Mouse (Mus musculus) CH12.LX (cell line): ENCODE measurements at regions not wholly inside any gene's neighbourhood (a gene's known extent, or its start where the extent isn't known, plus 50 kb on each side); places are given as distances from the start of the nearest gene placed in this dataset.

ENCODE experiments used
- DNase-seq: peaks from one replicate; pipeline ENCODE4 v3.0.0-alpha.2; 2013; ENCODE audit errors: extremely low read depth
- H3K27ac ChIP-seq: 2 replicates; pipeline ENCODE4 v1.5.1; 2012; ENCODE audit warnings: low read depth, mild to moderate bottlenecking, control low read depth, moderate library complexity; ENCODE audit not compliant: insufficient read depth
- H3K27me3 ChIP-seq: replicated peaks from 2 replicates; pipeline ENCODE3; 2012; ENCODE audit warnings: inconsistent platforms
- H3K36me3 ChIP-seq, 2 experiments: replicated peaks in 1 of 2; 2 replicates each; pipeline versions ENCODE3 to v1.6.1; 2012; ENCODE audit warnings: inconsistent platforms in 1 of 2, low read length in 1 of 2, mild to moderate bottlenecking in 1 of 2, mixed read lengths in 1 of 2, moderate library complexity in 1 of 2; ENCODE audit not compliant: control insufficient read depth in 1 of 2, insufficient read depth in 1 of 2
- H3K4me1 ChIP-seq, 2 experiments: 2 replicates each; pipeline ENCODE4 v1.6.1; 2012; ENCODE audit warnings: inconsistent platforms in 1 of 2, moderate library complexity in 1 of 2; ENCODE audit not compliant: insufficient read depth in 2 of 2, control insufficient read depth in 1 of 2
- H3K4me2 ChIP-seq: 2 replicates; pipeline ENCODE4 v1.6.1; 2012; ENCODE audit warnings: low read depth, mild to moderate bottlenecking, control low read depth; ENCODE audit not compliant: poor library complexity, insufficient read depth, severe bottlenecking
- H3K4me3 ChIP-seq, 3 experiments: fragments of 150-350 bp in 1 of 3; sonication (generic) in 1 of 3; replicated peaks in 1 of 3; 2 replicates each; pipeline versions ENCODE3 to v1.5.1; 2011 to 2012; ENCODE audit warnings: low read depth in 2 of 3, low read length in 2 of 3, mild to moderate bottlenecking in 2 of 3, moderate library complexity in 2 of 3, control low read depth in 1 of 3, improper control_type of control experiment in 1 of 3, inconsistent platforms in 1 of 3, mixed read lengths in 1 of 3; ENCODE audit not compliant: poor library complexity in 1 of 3
- H3K79me2 ChIP-seq: replicated peaks from 2 replicates; pipeline ENCODE4 v1.6.1; 2012; ENCODE audit warnings: mild to moderate bottlenecking, moderate library complexity; ENCODE audit not compliant: control insufficient read depth, poor library complexity, insufficient read depth, severe bottlenecking; ENCODE audit errors: extremely low read depth
- H3K9ac ChIP-seq: 2 replicates; pipeline ENCODE4 v1.6.1; 2012; ENCODE audit warnings: low read depth, mild to moderate bottlenecking, control low read depth, moderate library complexity; ENCODE audit not compliant: insufficient read depth
- H3K9me3 ChIP-seq: replicated peaks from 2 replicates; pipeline ENCODE3; 2012; ENCODE audit warnings: low read length, inconsistent platforms, mixed read lengths
- CHD2 ChIP-seq: IDR thresholded peaks from 2 replicates; pipeline ENCODE4 v1.6.1; 2011; ENCODE audit warnings: low read length, improper control_type of control experiment
- CTCF ChIP-seq, 2 experiments: IDR thresholded peaks in 1 of 2; conservative IDR thresholded peaks in 1 of 2; 2 replicates each; pipeline ENCODE4 v1.5.1; 2011 to 2012; ENCODE audit warnings: low read depth in 2 of 2, low read length in 2 of 2, improper control_type of control experiment in 1 of 2, inconsistent platforms in 1 of 2, mild to moderate bottlenecking in 1 of 2, moderate library complexity in 1 of 2
- ELF1 ChIP-seq: IDR thresholded peaks from 2 replicates; pipeline ENCODE4 v1.6.1; 2014; ENCODE audit warnings: low read depth, mild to moderate bottlenecking, inconsistent platforms, low read length, improper control_type of control experiment
- EP300 ChIP-seq: IDR thresholded peaks from 2 replicates; pipeline ENCODE4 v1.6.1; 2011; ENCODE audit warnings: low read length, improper control_type of control experiment
- ETS1 ChIP-seq: conservative IDR thresholded peaks from 2 replicates; pipeline ENCODE4 v1.6.1; 2012; ENCODE audit warnings: low read depth, mild to moderate bottlenecking, inconsistent platforms, low read length, improper control_type of control experiment, moderate library complexity
- GABPA ChIP-seq: IDR thresholded peaks from 2 replicates; pipeline ENCODE4 v1.6.1; 2012; ENCODE audit warnings: low read depth, low read length, improper control_type of control experiment, inconsistent platforms; ENCODE audit not compliant: insufficient replicate concordance
- IRF4 ChIP-seq: IDR thresholded peaks from 2 replicates; pipeline ENCODE4 v1.6.1; 2014; ENCODE audit warnings: low read depth, mild to moderate bottlenecking, inconsistent platforms, low read length, improper control_type of control experiment
- JUN ChIP-seq: IDR thresholded peaks from 2 replicates; pipeline ENCODE4 v1.6.1; 2011; ENCODE audit warnings: low read depth, mild to moderate bottlenecking, low read length, improper control_type of control experiment, moderate library complexity; ENCODE audit not compliant: insufficient read depth
- MAX ChIP-seq: IDR thresholded peaks from 2 replicates; pipeline ENCODE4 v1.6.1; 2011; ENCODE audit warnings: low read length, improper control_type of control experiment
- MYC ChIP-seq: IDR thresholded peaks from 2 replicates; pipeline ENCODE4 v1.6.1; 2011; ENCODE audit warnings: low read depth, mild to moderate bottlenecking, improper control_type of control experiment, low read length
- NELFE ChIP-seq: IDR thresholded peaks from 2 replicates; pipeline ENCODE4 v1.6.1; 2011; ENCODE audit warnings: low read depth, low read length, improper control_type of control experiment
- NRF1 ChIP-seq: IDR thresholded peaks from 2 replicates; pipeline ENCODE4 v1.6.1; 2014; ENCODE audit warnings: low read depth, mild to moderate bottlenecking, inconsistent platforms, low read length, improper control_type of control experiment, moderate library complexity
- PAX5 ChIP-seq: IDR thresholded peaks from 2 replicates; pipeline ENCODE4 v1.6.1; 2012; ENCODE audit warnings: low read length, inconsistent platforms, mixed read lengths
- POLR2A ChIP-seq: IDR thresholded peaks from 2 replicates; pipeline ENCODE4 v1.6.1; 2011; ENCODE audit warnings: low read depth, mild to moderate bottlenecking, improper control_type of control experiment, low read length
- POLR2AphosphoS2 ChIP-seq: IDR thresholded peaks from 2 replicates; pipeline ENCODE4 v1.6.1; 2011; ENCODE audit warnings: low read depth, low read length, improper control_type of control experiment
- RAD21 ChIP-seq: IDR thresholded peaks from 2 replicates; pipeline ENCODE4 v1.6.1; 2011; ENCODE audit warnings: low read depth, mild to moderate bottlenecking, low read length, improper control_type of control experiment, moderate library complexity
- SIN3A ChIP-seq: IDR thresholded peaks from 2 replicates; pipeline ENCODE4 v1.6.1; 2012; ENCODE audit warnings: low read length, improper control_type of control experiment, inconsistent platforms
- SMC3 ChIP-seq: IDR thresholded peaks from 2 replicates; pipeline ENCODE4 v1.6.1; 2011; ENCODE audit warnings: low read depth, low read length, improper control_type of control experiment
- UBTF ChIP-seq: IDR thresholded peaks from 2 replicates; pipeline ENCODE4 v1.6.1; 2012; ENCODE audit warnings: low read depth, mild to moderate bottlenecking, inconsistent platforms, low read length, improper control_type of control experiment, moderate library complexity
- USF1 ChIP-seq: IDR thresholded peaks from 2 replicates; pipeline ENCODE4 v1.6.1; 2014; ENCODE audit warnings: low read depth, mild to moderate bottlenecking, inconsistent platforms, low read length, improper control_type of control experiment
- USF2 ChIP-seq: conservative IDR thresholded peaks from 2 replicates; pipeline ENCODE4 v1.6.1; 2011; ENCODE audit warnings: low read depth, low read length, improper control_type of control experiment
- ZKSCAN1 ChIP-seq: IDR thresholded peaks from 2 replicates; pipeline ENCODE4 v1.6.1; 2012; ENCODE audit warnings: low read depth, inconsistent platforms, low read length, improper control_type of control experiment, borderline replicate concordance
- ZNF384 ChIP-seq: IDR thresholded peaks from 2 replicates; pipeline ENCODE4 v1.6.1; 2012; ENCODE audit warnings: low read depth, low read length, improper control_type of control experiment, inconsistent platforms
- dilution Hi-C: fragments of 300-500 bp; cut with MboI; formaldehyde crosslinking; loops from 2 replicates; pipeline ENCODE4 v1.14.3; 2020; ENCODE audit warnings: low sequenced_read_pairs; ENCODE audit not compliant: extremely low pct_unique_long_range_greater_than_20kb, extremely low pct_ligation_motif_present
- in situ Hi-C: fragments of 300-500 bp; cut with MboI; formaldehyde crosslinking; loops from 3 replicates; pipeline ENCODE4 v1.14.3; 2019; ENCODE audit warnings: low sequenced_read_pairs, low pct_ligation_motif_present, low pct_unique_long_range_greater_than_20kb, mixed read lengths

GRCm38 (mm10) chr14:70833238-70833637 is 233.6 kb upstream of the Fam160b2 start:
- TF ChIP-seq UBTF: no peak
- TF ChIP-seq ZNF384: no peak
- TF ChIP-seq GABPA: no peak
- TF ChIP-seq ELF1: no peak
- TF ChIP-seq MAX: no peak
- no peak for TF ChIP-seq ZKSCAN1
- no peak for TF ChIP-seq POLR2AphosphoS2
- TF ChIP-seq MYC: no peak
- TF ChIP-seq ETS1: no peak
- no peak for TF ChIP-seq SIN3A
- TF ChIP-seq CTCF (conservative IDR thresholded peaks at IDR 0.05 in 1 of 2, IDR thresholded peaks at IDR 0.05 in 1 of 2; ENCODE audit: low read depth in 2 of 2, low read length in 2 of 2): no peak
- TF ChIP-seq NRF1: no peak
- no peak for TF ChIP-seq JUN
- TF ChIP-seq EP300: no peak
- no peak for TF ChIP-seq USF2
- Histone ChIP-seq H3K4me3 (no peak overlapping the region), H3K36me3 (no peaks in the 10 kb centered on the region), H3K27ac (no peak overlapping the region), H3K4me2 (no peak overlapping the region), H3K27me3 (no peaks in the 10 kb centered on the region), H3K9me3 (no peaks in the 10 kb centered on the region), H3K9ac (no peak overlapping the region), H3K79me2 (no peaks in the 10 kb centered on the region), H3K4me1 (peaks cover 3 to 12% of the 10 kb centered on the region in 2 experiments; a peak in 2 of 4 replicates)
- dilution Hi-C loops: no loop called here
- in situ Hi-C loops: no loop called here
- DNase-seq: no peak

GRCm38 (mm10) chr14:70832462-70833212 is 233.0 kb upstream of the Fam160b2 start:
- DNase-seq: no peak
- peaks cover 3 to 12% of the 10 kb centered on the region in 2 experiments; a peak in 2 of 4 replicates for H3K4me1 ChIP-seq
- no peaks in the 10 kb centered on the region for H3K36me3 ChIP-seq
- H3K79me2 ChIP-seq: no peaks in the 10 kb centered on the region
- dilution Hi-C loops: no loop called here
- H3K27me3 ChIP-seq: no peaks in the 10 kb centered on the region
- no peak overlapping the region for H3K4me3 ChIP-seq
- H3K9ac ChIP-seq: no peak overlapping the region
- H3K27ac ChIP-seq: no peak overlapping the region
- TF ChIP-seq EP300 (no peak), ETS1 (no peak), ZKSCAN1 (no peak), SMC3 (no peak), USF1 (no peak), POLR2A (no peak), ZNF384 (no peak), IRF4 (no peak), PAX5 (no peak), NELFE (no peak), MAX (no peak), POLR2AphosphoS2 (no peak), CHD2 (no peak), RAD21 (no peak), USF2 (no peak), SIN3A (no peak), GABPA (no peak)
- TF ChIP-seq, all 38 proteins: peak for 0
- in situ Hi-C loops: no loop called here
- Histone ChIP-seq H3K4me2 (no peak overlapping the region), H3K9me3 (no peaks in the 10 kb centered on the region)
